Mouse (Mus musculus) adrenal gland, adult 18-20 months (tissue): ENCODE results near the gene Foxe3. TPM values are rescaled to one million over a fixed set of nuclear protein-coding genes. Genes with fewer than 3 reads are reported as not detected.
"Not testable (repeated sequence)": the region's sequence is repeated elsewhere in the genome, so short reads cannot be mapped to it uniquely, and the experiment has no call there.

Experiments used
- DNase-seq, 2 experiments: peaks; one replicate each; pipeline ENCODE4 v3.0.0; 2021 to 2022; ENCODE audit warnings: low spot score in 2 of 2
- long read RNA-seq, 2 experiments: library from polyadenylated mRNA; stranded (forward); transcript quantifications; one replicate each; pipeline ENCODE4 v2.0.0; 2021
- total RNA-seq, 2 experiments: library from RNA; stranded (reverse); gene quantifications; 1 replicate in 1 of 2; 2 replicates in 1 of 2; pipeline ENCODE4 v1.2.3; 2021

Foxe3 gene
- not detected for total RNA-seq
- long read RNA-seq, experiment 1, partial matches to known transcripts, result 0 of 1 reads
- long read RNA-seq, experiment 1, other reads (novel, unspliced or antisense), result 0 of 1 reads
- long read RNA-seq, experiment 2, result 0 reads

DNA sequence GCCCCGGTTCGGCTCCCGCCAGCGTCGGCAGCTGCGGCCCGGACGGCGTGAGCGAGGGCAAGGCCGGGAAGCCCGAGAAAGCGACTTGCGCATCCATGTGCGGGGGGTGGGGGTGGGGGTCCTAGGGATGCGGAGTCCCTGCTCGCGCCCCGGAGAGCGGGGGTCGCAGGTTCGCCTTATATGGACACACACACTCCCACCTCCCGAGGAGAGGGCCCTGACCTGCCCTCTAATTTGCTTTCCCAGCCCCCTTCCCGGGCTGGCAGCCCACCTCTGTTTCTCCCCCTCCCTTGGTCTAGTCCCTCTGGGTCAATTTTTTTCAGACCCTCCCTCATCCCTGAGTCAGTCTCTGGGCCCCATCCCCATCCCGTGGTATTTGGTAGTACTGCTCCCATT is at the start of gene Foxe3:
Gene Foxe3 (minus strand): TSS at position 97 of the 396 bp plus-strand sequence.
- DNase-seq, result no peak

DNA sequence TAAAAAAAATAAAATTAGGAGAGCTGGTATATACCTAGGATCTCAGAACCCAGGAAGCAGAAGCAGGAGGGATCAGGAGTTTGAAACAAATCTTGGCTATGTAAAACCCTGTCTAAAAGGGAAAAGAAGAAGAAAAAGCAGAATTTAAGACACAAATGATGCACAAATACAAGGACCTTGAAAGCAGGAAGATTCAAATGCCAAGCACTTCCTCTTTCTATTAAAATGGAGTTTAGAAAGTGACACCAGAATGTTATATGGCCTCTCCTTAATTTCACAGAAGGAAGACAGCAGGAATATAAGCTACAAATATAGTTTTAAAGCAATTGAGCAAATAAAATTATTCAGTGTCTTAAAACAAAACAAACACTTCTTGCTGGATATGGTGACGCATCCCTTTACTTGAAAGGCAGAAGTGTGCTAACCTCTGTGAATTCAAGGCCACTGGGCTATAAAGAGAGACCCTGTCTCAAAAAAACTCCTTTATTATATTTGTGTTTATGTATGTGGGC is 47.5 kb upstream of the Foxe3 start:
- no peak for DNase-seq

DNA sequence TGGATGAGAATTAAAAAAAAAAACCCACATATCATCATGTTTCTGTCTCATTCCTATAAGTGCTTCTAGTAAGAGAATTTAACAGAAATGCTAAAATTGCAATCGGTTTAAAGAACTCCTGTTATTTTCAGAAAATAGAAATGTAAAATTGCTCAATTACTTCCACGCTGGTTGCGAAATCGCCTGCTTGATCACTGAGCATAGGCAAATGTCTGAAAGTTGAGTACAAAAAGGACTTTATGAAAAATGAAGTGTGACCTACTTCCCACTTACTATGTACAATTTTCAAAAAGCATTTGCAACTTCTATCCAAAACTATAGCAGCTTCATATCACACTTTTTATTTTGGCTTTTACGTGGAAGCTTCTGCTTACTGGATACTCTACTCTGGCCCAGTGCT is 44.9 kb upstream of the Foxe3 start:
- DNase-seq, result no peak

DNA sequence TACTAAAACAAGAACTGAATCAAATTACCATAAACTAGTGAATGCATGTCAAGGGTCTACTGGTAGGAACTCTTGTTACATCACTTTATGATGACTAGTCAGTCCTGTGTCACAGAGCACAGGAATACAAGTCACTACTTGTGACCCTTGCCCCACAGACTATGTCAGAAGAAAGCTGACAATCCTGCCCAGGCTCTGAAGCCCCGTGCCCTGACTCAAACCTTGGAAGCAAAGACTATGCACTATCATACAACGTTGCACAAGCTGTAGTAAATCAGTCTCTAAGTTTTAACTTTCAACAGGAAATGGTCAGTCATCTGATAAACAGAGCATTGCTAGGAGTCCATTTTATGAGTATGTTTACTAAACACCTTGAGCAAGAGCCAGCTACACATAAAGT is 35.1 kb upstream of the Foxe3 start:
- not testable (repeated sequence) for DNase-seq

DNA sequence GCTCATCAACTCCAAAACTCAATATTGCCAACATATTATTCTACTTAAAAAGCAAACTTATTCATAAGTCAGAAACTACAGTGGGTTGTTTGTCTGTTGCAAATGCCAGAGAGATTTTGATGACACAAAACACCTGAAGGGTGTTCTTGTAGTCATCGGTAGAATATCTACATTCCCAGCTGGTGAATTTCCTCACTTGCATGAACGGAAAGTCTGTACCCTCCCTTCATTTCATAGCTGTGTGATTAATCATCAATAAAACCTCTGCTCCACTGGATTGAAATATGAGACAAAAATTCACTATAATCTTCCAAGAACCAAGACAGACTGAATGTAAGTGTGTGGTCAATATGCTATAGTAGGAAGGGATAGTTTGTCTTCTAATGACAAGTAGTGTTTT is 33.7 kb upstream of the Foxe3 start:
- DNase-seq, result no peak

DNA sequence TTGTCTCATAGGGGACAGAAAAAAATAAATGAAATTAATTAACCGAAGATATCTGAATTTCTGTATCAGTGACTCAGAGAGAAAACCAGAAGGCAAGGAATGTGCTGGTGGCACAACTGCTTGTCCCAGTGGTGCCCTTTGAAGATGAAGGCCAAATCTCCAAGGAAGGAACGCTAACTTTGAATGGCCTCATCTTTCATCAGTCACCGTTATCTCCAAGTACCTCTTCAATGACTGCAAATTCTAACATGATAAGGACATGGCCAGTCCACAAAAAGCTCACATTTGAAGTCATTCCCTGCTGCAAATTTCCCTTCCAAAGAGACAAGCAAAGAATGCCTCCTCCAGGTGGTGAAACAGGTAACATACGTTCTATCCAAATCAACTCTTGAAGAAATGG is 33.0 kb upstream of the Foxe3 start:
- no peak for DNase-seq

DNA sequence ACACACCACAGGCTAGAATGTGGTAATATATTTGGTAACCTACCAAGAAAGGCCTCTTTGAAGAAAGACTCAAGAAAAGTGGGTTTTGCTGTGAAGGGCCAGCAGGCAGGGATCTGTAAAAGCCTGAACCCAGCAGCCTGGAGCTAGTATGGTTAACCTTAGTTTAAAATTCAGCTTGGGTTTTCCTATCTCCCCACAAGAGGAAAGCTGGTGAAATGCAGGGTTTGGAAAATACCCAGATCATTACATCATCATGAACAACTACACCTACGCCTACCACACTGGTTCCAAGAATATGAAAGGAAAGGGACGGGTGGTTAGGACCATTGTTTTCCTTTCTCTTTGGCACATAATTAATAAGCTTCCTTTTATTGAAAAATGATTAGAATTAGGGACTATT is 32.4 kb upstream of the Foxe3 start:
- DNase-seq, result no peak

DNA sequence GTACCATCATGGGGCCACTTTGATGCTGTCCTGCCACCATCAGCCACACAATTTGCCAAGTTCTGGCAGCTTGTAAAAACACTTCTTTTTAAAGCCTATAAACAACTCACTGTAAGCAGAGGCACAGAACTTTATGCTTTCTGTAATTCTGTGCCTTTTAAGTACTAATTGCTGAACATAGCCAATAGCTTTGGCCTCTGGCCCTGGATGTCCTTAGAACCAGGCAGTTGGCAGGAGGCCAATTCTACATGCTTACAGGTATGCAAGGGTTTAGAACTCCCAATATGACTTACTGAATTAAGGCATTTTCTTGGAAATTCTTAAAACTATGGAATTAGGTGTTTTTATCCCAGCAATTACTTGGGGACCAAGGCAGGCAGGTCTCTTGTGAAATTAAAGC is 31.6 kb upstream of the Foxe3 start:
- no peak for DNase-seq

DNA sequence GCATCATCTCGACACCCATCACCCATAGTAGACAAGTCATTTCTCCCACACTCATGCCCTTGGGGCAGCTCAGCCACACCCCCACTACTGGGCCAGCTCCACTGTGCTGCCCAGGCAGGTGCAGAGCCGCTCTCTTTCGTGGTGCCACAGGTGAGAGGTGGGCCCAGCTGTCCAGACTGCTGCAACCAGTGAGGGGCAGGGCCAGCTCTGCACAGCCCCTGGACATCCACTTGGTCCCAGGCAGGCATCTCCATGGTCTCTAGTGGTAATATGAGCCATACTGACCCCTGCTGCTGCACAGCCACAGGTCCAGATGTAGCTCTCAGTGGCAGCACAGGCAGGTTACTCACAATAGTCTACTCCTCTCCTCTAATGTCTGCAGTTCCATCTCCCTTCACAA is 27.4 kb upstream of the Foxe3 start:
- DNase-seq, result no peak

DNA sequence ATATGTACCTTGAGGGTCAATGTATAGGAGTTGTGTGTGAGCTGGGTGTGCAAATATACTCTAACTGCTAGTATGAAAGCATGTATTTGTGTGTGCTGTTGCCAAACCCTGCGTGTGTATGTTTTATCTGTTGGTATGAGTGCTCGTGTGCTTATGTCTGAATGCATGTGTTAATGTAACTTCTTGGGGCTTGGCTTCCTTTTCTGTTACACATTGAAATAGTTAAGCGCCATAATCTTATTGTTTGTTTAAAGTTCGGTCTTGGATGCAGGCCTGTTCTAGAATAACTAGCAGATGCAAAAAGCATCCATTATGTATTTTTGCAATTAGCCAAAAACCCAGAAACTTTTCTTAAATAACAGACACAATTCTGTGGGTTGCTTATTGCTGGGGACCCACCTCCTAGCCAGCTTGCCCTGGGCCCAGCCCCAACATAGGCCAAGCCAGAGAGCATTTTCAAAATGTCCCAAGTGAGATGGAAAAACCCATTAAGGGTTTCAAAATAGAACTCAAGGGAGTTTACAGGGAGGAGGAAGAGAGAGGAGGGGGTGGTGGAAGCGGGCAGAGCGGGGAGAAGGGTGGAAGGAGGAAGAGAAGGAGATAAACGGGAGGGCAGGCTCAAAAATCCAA is 22.2 kb upstream of the Foxe3 start:
- DNase-seq, result no peak

DNA sequence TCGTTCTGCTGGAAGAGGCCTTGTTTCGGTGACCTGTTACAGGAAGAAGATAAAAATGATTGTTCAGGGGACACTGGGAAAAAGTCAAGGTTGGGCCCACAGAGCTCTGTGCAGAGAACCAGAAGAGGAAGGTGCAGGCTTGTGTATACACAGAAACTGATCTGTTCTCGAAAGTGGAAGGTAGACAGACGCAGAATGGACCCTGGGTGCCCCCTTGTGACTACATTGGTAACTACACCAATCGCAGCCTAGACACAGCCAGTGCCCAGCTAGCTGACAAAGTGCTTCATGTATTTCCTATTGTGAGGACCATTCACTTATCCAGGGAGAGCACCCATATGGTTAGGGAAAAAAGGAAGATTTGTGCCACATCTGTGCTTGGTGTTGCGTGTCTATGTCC is 21.6 kb upstream of the Foxe3 start:
- DNase-seq, result peak; percentile 83 to 85

DNA sequence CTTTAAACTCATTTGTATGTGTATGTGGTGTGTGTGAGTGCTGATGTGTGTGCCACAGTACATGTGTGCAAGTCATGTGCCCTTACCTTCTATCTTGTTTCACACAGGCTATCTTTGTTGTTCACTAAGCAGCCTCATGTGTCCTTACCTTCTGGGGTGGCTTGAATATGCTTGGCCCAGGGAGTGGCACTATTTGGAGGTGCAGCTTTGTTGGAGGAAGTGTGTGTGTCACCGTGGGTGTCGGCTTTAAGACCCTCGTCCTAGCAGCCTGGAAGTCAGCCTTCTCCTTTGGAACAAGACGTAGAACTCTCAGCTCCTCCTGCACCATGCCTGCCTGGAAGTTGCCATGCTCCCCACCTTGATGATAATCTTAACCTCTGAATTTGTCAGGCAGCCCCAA is 20.6 kb upstream of the Foxe3 start:
- DNase-seq, result no peak

DNA sequence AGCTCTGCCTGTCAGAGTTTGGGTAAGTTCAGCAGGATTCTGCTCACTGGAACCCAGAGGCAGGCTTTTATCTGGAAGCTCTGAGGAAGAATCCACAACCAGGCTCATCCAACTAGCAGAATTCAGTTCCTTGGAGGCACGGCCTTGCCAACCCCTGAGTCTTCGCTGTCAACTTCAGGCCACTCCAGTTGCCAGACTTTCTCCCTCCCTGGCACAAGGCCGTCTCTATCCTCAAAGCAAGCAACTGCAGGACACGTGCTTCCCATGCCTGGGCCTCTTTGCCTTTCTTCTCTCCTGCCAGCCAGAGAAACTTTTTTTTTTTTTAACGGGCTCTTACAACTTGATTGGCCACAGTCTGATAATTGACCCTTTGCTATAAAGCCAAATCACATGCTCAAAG is 19.2 kb upstream of the Foxe3 start:
- DNase-seq, result no peak

DNA sequence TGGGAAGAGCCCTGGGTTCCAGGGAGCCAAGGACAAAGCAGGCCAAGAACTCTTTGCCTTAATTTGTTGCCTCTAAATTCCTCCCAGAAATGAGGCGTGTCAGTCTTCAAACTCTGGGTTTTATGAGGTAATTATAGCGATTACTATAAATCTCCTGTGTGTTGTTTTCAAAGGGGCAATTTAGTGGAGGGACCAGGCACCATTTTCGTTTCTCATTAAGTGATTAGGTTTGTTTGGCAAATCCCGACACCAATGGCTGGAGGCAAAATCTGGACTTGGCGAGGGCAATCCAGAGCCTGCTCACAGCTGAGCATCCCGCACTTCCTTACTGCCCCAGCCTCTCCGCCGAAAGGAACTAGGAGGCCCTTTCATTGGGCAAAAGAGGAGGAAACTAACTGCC is 16.8 kb upstream of the Foxe3 start:
- DNase-seq, result no peak

DNA sequence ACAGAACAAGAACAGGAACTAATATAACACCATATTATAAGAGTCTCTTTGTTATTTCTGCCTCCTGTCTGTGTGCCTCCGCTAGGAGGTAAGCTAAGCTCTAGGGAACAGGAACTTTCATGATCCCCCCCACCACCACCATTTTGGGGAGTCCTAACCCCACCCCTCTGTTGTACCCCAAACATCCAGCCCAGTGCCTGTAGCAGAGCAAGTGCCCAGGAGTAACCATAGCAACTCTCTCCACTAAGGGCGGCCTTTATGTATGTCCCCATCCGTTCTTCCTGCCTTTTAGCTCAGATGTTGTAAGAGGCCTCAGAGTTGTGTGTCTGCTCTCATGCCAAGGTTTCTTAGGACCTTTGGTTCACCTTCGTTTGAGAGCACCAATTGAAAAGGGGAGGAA is 16.3 kb upstream of the Foxe3 start:
- DNase-seq, result no peak

DNA sequence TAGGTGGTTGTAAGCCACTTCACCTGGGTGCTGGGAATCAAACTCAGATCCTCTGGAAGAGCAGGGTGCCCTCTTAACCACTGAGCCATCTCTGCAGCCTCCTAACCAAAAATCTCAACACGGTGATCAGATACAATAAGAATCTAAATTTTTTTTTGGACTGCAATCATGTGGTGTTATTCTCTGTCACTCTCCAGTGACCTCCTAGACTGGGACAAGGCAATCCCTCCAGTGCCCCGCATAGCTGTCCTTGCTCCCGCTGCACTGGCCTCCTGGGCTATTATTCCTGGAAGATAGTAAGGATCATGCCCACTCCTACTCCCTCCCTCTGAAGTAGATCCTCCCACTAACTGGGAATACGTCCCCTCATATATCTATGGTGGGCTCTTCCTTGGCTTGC is 15.5 kb upstream of the Foxe3 start:
- no peak for DNase-seq

DNA sequence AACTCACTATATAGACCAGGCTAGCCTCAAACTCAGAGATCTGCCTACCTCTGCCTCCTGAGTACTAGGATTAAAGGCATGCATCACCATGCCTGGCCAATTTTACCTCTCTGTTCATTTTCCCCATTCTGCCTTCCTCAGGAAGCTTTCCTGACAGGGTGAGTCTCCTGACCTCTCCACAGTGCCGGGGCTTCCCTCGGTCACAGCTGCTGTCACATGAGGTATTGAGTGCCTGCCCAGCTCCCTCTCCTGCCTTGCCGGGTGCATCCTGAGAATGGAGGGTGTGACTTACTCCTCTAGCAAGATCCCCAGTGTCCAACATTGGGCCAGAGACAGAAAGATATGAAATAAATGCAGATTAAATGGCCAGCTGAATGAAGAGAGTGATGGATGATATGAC is 12.4 kb upstream of the Foxe3 start:
- DNase-seq, result no peak

DNA sequence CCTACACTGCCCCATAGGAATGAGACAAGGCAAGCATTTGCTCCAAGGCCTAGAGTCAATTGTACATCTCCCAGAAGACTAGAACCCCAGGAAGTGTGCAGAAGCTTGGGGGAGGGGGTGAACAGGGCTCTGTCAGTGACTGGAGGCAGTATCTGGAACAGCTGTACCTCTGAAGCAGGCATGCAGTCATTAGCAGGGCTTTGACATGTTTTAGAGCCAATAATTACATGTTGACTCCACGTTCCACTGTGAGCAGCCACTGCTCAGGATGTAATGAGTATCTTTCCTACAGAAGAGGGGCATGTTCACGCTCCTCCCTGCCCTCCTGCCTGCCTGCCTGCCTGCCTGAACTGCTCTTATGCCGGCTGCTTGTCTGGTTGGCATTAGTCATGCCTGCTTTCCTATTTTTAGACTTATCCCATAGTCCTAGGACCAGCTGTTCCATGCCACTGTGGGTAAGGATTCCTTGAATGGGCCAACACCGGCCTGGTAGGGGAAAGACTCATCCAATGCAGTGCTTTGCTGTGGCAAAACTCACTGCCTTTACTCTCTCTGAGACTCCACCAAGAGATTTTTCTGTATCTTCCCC is 11.7 kb upstream of the Foxe3 start:
- DNase-seq, result no peak

DNA sequence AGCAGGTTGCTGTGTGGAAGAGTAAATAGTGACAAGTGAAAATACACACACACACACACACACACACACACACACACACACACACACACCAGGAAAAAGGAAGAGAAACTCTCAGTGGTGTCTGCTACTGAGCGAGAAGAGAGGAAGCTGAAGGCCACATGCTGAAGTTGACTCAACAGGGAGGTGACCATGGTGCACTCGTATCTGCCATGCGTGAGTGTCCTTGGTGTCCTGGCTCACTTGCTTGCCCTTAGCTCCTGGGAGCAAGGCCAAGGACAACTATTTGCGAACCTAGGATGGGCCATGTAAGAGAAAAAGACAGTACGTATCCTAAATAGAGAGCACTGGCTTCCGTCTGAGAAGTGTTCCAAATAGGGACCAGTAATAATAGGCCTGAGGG is 8.4 kb upstream of the Foxe3 start:
- DNase-seq, result no peak

DNA sequence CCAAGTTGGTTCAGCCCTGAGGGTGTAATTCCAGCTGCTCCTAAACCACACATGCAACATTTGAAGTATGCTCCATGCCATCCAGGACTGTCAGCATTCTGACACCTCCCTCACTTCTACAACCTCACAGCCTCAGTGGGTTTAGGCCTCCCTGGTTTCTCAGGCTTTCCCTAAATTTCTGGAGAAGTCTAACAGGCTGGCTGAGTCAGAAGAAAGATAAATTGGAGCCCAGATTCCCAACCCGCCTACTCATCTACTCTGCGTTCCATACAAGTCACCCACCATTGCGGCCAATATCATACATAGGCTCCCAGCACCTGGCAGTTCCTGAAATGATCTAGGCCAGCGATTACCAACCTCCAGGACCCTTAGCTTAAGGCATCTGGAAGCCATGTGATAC is 6.9 kb upstream of the Foxe3 start:
- DNase-seq, result no peak

DNA sequence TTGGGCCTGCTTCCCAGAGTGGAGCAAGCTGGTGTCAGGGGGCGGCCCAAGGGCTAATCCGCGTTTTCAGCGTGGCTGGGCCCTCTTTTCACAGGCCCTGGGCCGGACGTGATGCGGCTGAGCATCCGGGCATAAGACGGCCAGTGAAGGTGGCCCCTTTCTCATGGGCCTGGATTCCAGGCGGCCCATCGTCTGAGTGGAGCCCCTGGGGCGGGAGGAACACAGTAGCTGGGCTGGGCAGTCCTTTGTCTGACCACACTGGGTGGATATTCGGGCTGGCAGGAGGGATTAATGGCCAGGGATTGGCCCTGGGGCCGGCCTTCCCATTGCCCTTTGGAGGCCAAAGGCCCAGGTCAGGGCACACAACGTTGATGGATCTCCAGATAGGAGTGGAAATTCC is 3.3 kb upstream of the Foxe3 start:
- DNase-seq, result no peak

DNA sequence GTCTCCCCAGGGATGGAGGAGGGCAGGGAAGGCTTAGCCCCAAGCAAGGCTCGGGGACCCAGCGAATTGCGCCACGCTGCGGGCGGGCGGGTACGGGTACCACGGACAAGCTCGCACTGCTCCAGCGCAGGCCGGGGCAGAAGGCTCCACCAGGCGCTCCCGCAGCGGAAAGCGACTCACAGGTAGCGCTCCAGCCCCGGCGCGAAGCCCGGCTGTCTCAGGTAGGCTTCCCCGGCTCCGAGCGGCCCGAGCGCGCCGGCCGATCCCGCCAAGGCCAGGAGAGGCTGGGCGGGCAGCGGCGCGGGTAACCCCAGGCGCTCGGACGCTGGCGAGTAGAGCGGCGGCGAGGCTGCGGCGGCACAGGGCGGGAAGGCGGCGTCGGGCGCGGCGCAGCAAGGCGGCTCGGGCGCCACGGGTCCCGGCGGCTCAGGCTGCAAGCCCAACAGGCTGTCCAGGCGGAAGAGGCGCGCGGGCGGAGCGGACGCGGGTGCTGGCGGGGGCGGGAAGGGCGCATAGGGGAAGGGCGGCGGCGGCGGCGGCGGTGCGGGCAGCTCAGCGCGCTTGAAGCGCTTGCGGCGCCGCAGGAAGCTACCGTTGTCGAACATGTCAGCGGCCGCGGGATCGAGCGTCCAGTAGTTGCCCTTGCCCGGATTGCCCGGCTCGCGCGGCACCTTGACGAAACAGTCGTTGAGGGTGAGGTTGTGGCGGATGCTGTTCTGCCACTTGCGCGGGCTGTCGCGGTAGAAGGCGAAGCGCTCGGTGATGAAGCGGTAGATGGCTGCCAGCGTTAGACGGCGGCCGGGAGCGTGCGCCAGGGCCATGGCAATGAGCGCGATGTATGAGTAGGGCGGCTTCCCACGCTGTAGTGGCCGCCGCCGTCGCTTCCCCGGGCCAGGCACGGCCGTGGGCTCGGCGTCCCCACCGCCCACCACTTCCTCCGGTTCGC is 569 bp downstream of the Foxe3 start:
- DNase-seq, result peak; percentile 47 to 52
